Mouse (Mus musculus): ENCODE measurements around the gene Esp38. TPM values are rescaled to one million over a fixed set of nuclear protein-coding genes. Genes with fewer than 3 reads are reported as not detected.
"Not testable (repeated sequence)": the region's sequence is repeated elsewhere in the genome, so short reads cannot be mapped to it uniquely, and the experiment has no call there.

The Esp38 gene
- not detected in 2 replicates for polyA plus RNA-seq (2016; fragmentation: Nextera tagmentation; extraction: Ambion mirVana)

DNA sequence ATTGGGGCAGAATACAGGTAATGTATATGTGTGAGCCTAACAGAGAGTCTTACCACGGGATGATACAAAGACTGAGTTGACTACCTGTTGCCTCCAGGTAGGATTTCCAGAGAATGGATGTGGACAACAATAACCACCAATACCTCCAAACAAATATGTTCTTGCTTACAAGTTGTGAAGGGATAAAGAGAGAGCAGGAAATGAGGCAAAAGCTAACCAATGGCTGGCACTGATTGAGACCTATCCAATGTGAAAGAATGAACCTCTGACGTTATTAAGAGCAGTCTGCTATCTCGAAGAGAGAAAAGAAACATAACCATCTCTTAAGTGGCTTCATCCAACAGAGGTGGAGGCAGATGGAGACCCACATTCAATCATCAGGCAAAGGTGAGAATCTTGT is at the start of gene Esp38:
Gene Esp38, plus strand, starts transcription at position 301 of the 400 bp plus-strand sequence.
- Histone ChIP-seq H3K36me3 (replicated peaks) (no peaks in the 10 kb centered on the region), H3K27ac (replicated peaks) (no peak within 1 kb of the TSS), H3K4me1 (no peaks in the 10 kb centered on the region), H3K4me3 (no peak within 1 kb of the TSS), H3K9me3 (no peaks in the 10 kb centered on the region), H3K27me3 (replicated peaks; ENCODE audit: low read depth, poor library complexity, severe bottlenecking) (no peaks in the 10 kb centered on the region)
- DNase-seq (ENCODE audit: low spot score) = no peak
- 85% methylated on average over 3 of the region's 3 CpGs for WGBS

DNA sequence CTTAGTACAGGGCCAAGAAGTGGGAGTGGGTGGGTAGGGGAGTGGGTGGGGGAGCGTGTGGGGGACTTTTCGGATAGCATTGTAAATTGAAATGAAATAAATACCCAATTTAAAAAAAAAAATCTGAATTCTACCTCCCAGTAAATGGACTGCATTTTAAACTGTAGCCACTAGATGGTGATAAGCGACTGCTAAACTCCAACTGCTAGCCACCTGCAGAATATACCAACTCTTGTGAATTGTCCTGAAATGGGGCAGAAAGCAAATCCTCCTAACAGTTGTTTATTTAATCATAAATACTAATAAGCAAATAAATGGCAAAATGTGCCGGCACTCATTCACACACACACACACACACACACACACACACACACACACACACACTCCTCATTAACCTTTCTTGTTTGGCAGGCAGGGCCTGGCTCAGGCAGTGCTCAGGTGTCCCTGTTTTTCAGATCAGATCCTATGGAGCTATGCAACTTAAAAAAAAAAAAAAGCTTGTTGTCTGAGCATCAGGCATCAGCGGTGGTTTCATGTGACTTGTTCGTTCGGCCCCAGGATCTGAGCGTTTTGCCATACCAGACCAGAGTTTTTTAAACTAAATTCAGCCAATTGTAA is 47.3 kb upstream of the Esp38 start:
- DNase-seq (ENCODE audit: low spot score); H3K4me3 ChIP-seq; H3K4me1 ChIP-seq; H3K27me3 ChIP-seq (replicated peaks; ENCODE audit: low read depth, poor library complexity, severe bottlenecking); H3K27ac ChIP-seq (replicated peaks); H3K9me3 ChIP-seq; H3K36me3 ChIP-seq (replicated peaks): not testable (repeated sequence)
- 51% methylated on average over 8 of the region's 8 CpGs for WGBS

Other genes with a start within 250 kb of the Esp38 start
- not detected in 2 replicates for gene AC192777.2, start 144.9 kb downstream of the Esp38 start, polyA plus RNA-seq (2016; fragmentation: Nextera tagmentation; extraction: Ambion mirVana)